Mouse (Mus musculus): ENCODE data around the gene Anapc15. TPM values are rescaled to one million over a fixed set of nuclear protein-coding genes. Genes with fewer than 3 reads are reported as not detected.
"Not testable (repeated sequence)": the region's sequence is repeated elsewhere in the genome, so short reads cannot be mapped to it uniquely, and the experiment has no call there.

Gene Anapc15
- total and polyA plus RNA-seq, 3 experiments: 20.5 to 128 (median 63.3) TPM

DNA sequence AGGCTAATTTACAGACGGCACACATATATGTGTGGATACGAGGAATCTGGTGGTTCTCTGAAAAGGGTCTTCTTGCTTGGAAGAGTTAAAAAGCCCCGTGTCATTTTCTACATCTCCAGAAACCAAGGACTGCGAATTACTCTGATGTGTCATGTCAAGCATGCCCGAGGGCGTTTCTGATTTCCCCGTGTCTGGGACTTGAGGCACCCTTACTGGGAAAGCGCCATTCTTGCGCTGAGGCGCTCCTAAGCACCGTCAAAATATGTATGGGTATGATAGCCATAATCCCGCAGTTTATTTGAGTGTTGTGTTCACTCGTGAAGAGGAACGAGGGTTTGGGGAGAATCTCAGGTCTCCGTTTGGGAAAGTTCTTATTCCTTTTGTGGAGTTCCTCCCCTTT, 69.8 kb downstream of the Anapc15 start:
- DNase-seq (ENCODE audit: low spot score): peak; percentile 21

DNA sequence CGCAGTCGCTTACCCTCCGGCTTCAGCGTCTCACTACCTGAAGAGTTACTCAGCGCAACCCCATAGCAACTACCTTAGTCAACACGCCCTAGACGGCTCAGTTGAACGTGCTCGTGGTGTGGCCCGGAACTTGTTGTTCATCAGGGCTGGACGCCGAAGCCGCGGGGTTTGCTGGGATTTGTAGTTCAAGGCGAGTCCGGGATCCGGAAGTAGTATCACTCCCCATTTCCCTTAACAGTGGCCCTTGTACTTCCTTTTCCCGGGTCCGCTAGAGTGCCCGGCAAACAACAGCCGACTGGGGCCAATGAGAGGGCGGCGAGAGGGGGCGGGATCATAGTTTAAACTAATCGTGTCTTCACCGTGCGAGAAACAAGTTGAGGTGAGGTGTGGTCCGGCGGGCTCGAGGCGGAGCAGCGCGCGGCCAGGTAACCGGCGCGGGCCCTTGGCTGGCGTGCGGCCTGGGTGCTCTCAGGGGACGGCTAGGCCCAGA, 70.3 kb downstream of the Anapc15 start, which contains the start of the genes Lrrc51 and Numa1:
Gene Lrrc51, minus strand, starts transcription at position 145 of the 490 bp plus-strand sequence.
Gene Numa1, plus strand, starts transcription at position 361 of the 490 bp plus-strand sequence.
- peaks cover 21% of the 10 kb centered on the region for H3K4me1 ChIP-seq (ENCODE audit: insufficient read depth, low read depth, low read length)
- ATAC-seq (ENCODE audit: extremely low read depth, insufficient number of reproducible peaks, low FRiP score, poor library complexity, severe bottlenecking): peak; percentile 98
- H3K9me3 ChIP-seq (replicated peaks): no peaks in the 10 kb centered on the region
- peaks cover 41% of the 10 kb centered on the region for H3K36me3 ChIP-seq (replicated peaks)
- no peak for TF ChIP-seq TAL1 (conservative IDR thresholded peaks at IDR 0.05; ENCODE audit: low read depth, low read length)
- no peak for TF ChIP-seq POLR2AphosphoS5 (IDR thresholded peaks at IDR 0.05; ENCODE audit: insufficient replicate concordance, low read depth, low read length)
- TF ChIP-seq GATA1 (IDR thresholded peaks at IDR 0.05; ENCODE audit: borderline replicate concordance, low read length): no peak
- peak; percentile 98 for DNase-seq (ENCODE audit: low spot score)
- no peaks in the 10 kb centered on the region for H3K27me3 ChIP-seq (ENCODE audit: insufficient read depth, low read length)
- H3K4me3 ChIP-seq (ENCODE audit: low read depth, low read length): peak within 1 kb of the TSS; percentile 83

More for the DNA sequence above, 69.8 kb downstream of the Anapc15 start:
- H3K4me1 ChIP-seq (ENCODE audit: insufficient read depth, low read depth, low read length): peaks cover 21% of the 10 kb centered on the region
- H3K9me3 ChIP-seq (replicated peaks): no peaks in the 10 kb centered on the region
- ATAC-seq (ENCODE audit: extremely low read depth, insufficient number of reproducible peaks, low FRiP score, poor library complexity, severe bottlenecking): no peak
- H3K36me3 ChIP-seq (replicated peaks): peaks cover 38% of the 10 kb centered on the region
- TF ChIP-seq GATA2 (IDR thresholded peaks at IDR 0.05; ENCODE audit: borderline replicate concordance, low read depth, low read length) (no peak), CTCF (IDR thresholded peaks at IDR 0.05; ENCODE audit: low read depth, low read length) (no peak), TAL1 (conservative IDR thresholded peaks at IDR 0.05; ENCODE audit: low read depth, low read length) (no peak)
- H3K4me3 ChIP-seq (ENCODE audit: low read depth, low read length): peak overlapping the region; percentile 83
- no peaks in the 10 kb centered on the region for H3K27me3 ChIP-seq (ENCODE audit: insufficient read depth, low read length)

DNA sequence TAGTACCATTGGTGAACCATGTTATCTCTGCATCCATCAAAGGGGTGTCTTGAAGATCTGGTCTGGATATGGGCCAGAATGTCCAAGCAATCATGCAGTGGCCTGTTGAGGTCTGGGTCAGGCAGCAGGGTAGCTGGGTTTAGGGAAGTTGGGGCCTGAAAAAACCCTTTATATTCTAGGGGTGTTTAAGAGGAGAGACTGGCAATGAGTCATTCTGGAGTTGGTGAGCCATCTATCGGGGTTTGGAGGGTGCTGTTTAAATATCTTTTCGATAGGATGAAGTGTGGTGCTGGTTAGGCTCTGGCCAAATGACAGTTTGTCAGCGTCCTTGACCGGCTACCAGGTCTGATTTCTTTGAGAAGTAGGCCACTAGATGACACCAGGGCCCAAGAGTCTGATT, 72.4 kb downstream of the Anapc15 start:
- Histone ChIP-seq H3K27me3 (ENCODE audit: insufficient read depth, low read length) (no peaks in the 10 kb centered on the region), H3K9me3 (replicated peaks) (no peaks in the 10 kb centered on the region), H3K36me3 (replicated peaks) (peaks cover 53% of the 10 kb centered on the region), H3K4me3 (ENCODE audit: low read depth, low read length) (no peak overlapping the region), H3K4me1 (ENCODE audit: insufficient read depth, low read depth, low read length) (peaks cover 26% of the 10 kb centered on the region)
- TF ChIP-seq POLR2AphosphoS5 (IDR thresholded peaks at IDR 0.05; ENCODE audit: insufficient replicate concordance, low read depth, low read length) (no peak), CTCF (IDR thresholded peaks at IDR 0.05; ENCODE audit: low read depth, low read length) (no peak)
- no peak for DNase-seq (ENCODE audit: low spot score)
- ATAC-seq (ENCODE audit: extremely low read depth, insufficient number of reproducible peaks, low FRiP score, poor library complexity, severe bottlenecking): no peak

GRCm38 (mm10) chr7:101936996-101937395, 73.5 kb downstream of the Anapc15 start:
- H3K36me3 ChIP-seq (replicated peaks): peaks cover 47% of the 10 kb centered on the region
- DNase-seq (ENCODE audit: low spot score): no peak
- H3K27me3 ChIP-seq (ENCODE audit: insufficient read depth, low read length): no peaks in the 10 kb centered on the region
- no peaks in the 10 kb centered on the region for H3K9me3 ChIP-seq (replicated peaks)
- TF ChIP-seq GATA1 (IDR thresholded peaks at IDR 0.05; ENCODE audit: borderline replicate concordance, low read length) (no peak), POLR2AphosphoS5 (IDR thresholded peaks at IDR 0.05; ENCODE audit: insufficient replicate concordance, low read depth, low read length) (no peak), GATA2 (IDR thresholded peaks at IDR 0.05; ENCODE audit: borderline replicate concordance, low read depth, low read length) (no peak), CTCF (IDR thresholded peaks at IDR 0.05; ENCODE audit: low read depth, low read length) (no peak), TAL1 (conservative IDR thresholded peaks at IDR 0.05; ENCODE audit: low read depth, low read length) (no peak)
- H3K4me1 ChIP-seq (ENCODE audit: insufficient read depth, low read depth, low read length): peaks cover 31% of the 10 kb centered on the region
- no peak for ATAC-seq (ENCODE audit: extremely low read depth, insufficient number of reproducible peaks, low FRiP score, poor library complexity, severe bottlenecking)
- H3K4me3 ChIP-seq (ENCODE audit: low read depth, low read length): no peak overlapping the region

- no peak for ATAC-seq (ENCODE audit: extremely low read depth, insufficient number of reproducible peaks, low FRiP score, poor library complexity, severe bottlenecking)
- TF ChIP-seq GATA2 (IDR thresholded peaks at IDR 0.05; ENCODE audit: borderline replicate concordance, low read depth, low read length): no peak
- no peak for TF ChIP-seq TAL1 (conservative IDR thresholded peaks at IDR 0.05; ENCODE audit: low read depth, low read length)
- TF ChIP-seq GATA1 (IDR thresholded peaks at IDR 0.05; ENCODE audit: borderline replicate concordance, low read length): no peak
- TF ChIP-seq POLR2AphosphoS5 (IDR thresholded peaks at IDR 0.05; ENCODE audit: insufficient replicate concordance, low read depth, low read length): no peak
- TF ChIP-seq CTCF (IDR thresholded peaks at IDR 0.05; ENCODE audit: low read depth, low read length): no peak
- Histone ChIP-seq H3K27me3 (ENCODE audit: insufficient read depth, low read length) (no peaks in the 10 kb centered on the region), H3K36me3 (replicated peaks) (peaks cover 44% of the 10 kb centered on the region), H3K9me3 (replicated peaks) (no peaks in the 10 kb centered on the region), H3K4me3 (ENCODE audit: low read depth, low read length) (no peak overlapping the region), H3K4me1 (ENCODE audit: insufficient read depth, low read depth, low read length) (peaks cover 27% of the 10 kb centered on the region)
- no peak for DNase-seq (ENCODE audit: low spot score)
Measured at GRCm38 (mm10) chr7:101937569-101937968, 74.1 kb downstream of the Anapc15 start.

GRCm38 (mm10) chr7:101938348-101938747, 74.8 kb downstream of the Anapc15 start:
- H3K27me3 ChIP-seq (ENCODE audit: insufficient read depth, low read length): no peaks in the 10 kb centered on the region
- TF ChIP-seq TAL1 (conservative IDR thresholded peaks at IDR 0.05; ENCODE audit: low read depth, low read length) (no peak), POLR2AphosphoS5 (IDR thresholded peaks at IDR 0.05; ENCODE audit: insufficient replicate concordance, low read depth, low read length) (no peak), GATA1 (IDR thresholded peaks at IDR 0.05; ENCODE audit: borderline replicate concordance, low read length) (no peak), GATA2 (IDR thresholded peaks at IDR 0.05; ENCODE audit: borderline replicate concordance, low read depth, low read length) (no peak), CTCF (IDR thresholded peaks at IDR 0.05; ENCODE audit: low read depth, low read length) (no peak)
- ATAC-seq (ENCODE audit: extremely low read depth, insufficient number of reproducible peaks, low FRiP score, poor library complexity, severe bottlenecking): no peak
- peaks cover 24% of the 10 kb centered on the region for H3K4me1 ChIP-seq (ENCODE audit: insufficient read depth, low read depth, low read length)
- no peaks in the 10 kb centered on the region for H3K9me3 ChIP-seq (replicated peaks)
- DNase-seq (ENCODE audit: low spot score): no peak
- no peak overlapping the region for H3K4me3 ChIP-seq (ENCODE audit: low read depth, low read length)
- H3K36me3 ChIP-seq (replicated peaks): peaks cover 44% of the 10 kb centered on the region

DNA sequence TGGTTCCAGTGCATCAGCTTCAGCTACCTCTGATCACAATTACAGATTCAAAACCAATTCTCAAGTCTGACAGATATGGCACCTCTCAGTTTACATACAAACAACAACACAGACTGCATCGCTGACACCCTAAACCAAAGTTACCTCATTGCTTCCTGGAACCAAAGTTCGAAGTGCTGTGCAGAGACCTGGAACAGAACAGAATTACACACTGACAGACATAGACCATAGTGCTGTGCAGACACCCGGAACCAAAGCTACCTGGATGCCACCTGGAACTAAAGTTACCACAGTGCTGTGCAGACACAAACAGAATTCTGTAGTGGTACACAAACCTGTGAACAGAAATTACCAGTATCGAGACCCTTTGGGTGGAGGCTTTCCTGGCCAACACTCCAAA, 76.2 kb downstream of the Anapc15 start:
- no peak for TF ChIP-seq CTCF (IDR thresholded peaks at IDR 0.05; ENCODE audit: low read depth, low read length)
- TF ChIP-seq TAL1 (conservative IDR thresholded peaks at IDR 0.05; ENCODE audit: low read depth, low read length): no peak
- no peak for TF ChIP-seq GATA2 (IDR thresholded peaks at IDR 0.05; ENCODE audit: borderline replicate concordance, low read depth, low read length)
- no peak for TF ChIP-seq POLR2AphosphoS5 (IDR thresholded peaks at IDR 0.05; ENCODE audit: insufficient replicate concordance, low read depth, low read length)
- no peak for TF ChIP-seq GATA1 (IDR thresholded peaks at IDR 0.05; ENCODE audit: borderline replicate concordance, low read length)
- Histone ChIP-seq H3K9me3 (replicated peaks) (no peaks in the 10 kb centered on the region), H3K36me3 (replicated peaks) (peaks cover 44% of the 10 kb centered on the region), H3K4me3 (ENCODE audit: low read depth, low read length) (no peak overlapping the region), H3K27me3 (ENCODE audit: insufficient read depth, low read length) (no peaks in the 10 kb centered on the region), H3K4me1 (ENCODE audit: insufficient read depth, low read depth, low read length) (peaks cover 23% of the 10 kb centered on the region)
- DNase-seq (ENCODE audit: low spot score) (no peak), ATAC-seq (ENCODE audit: extremely low read depth, insufficient number of reproducible peaks, low FRiP score, poor library complexity, severe bottlenecking) (no peak)

DNA sequence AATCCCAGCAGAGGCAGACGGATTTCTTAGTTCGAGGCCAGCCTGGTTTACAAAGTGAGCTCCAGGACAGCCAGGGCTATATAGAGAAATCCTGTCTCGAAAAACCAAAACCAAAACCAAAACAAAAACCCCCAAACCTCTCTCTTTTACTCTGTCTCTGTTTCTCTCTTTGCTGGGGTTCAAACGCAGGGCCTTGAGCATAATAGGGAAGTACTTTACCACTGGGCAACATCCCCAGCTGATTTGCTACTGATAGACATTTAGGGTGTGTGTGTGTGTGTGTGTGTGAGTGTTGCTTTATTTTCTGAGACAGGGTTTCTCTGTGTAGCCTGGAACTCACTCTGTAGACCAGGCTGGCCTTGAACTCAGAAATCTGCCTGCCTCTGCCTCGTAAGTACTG, 85.5 kb downstream of the Anapc15 start:
- ATAC-seq (ENCODE audit: extremely low read depth, insufficient number of reproducible peaks, low FRiP score, poor library complexity, severe bottlenecking); DNase-seq (ENCODE audit: low spot score); H3K27me3 ChIP-seq (ENCODE audit: insufficient read depth, low read length); H3K4me3 ChIP-seq (ENCODE audit: low read depth, low read length); H3K9me3 ChIP-seq (replicated peaks): not testable (repeated sequence)
- H3K4me1 ChIP-seq (ENCODE audit: insufficient read depth, low read depth, low read length): peaks cover 16% of the 10 kb centered on the region
- H3K36me3 ChIP-seq (replicated peaks): peaks cover 21% of the 10 kb centered on the region

All from G1E (cell line).